Mouse (Mus musculus): ENCODE data around the gene Fam149a.
"Not testable (repeated sequence)": the region's sequence is repeated elsewhere in the genome, so short reads cannot be mapped to it uniquely, and the experiment has no call there.

Fam149a gene

GRCm38 (mm10) chr8:45330856-45331255 is 51.2 kb downstream of the Fam149a start:
- DNase-seq: no peak

- no peak for DNase-seq
Observed at GRCm38 (mm10) chr8:45329206-45329980, 52.7 kb downstream of the Fam149a start.

- not testable (repeated sequence) for DNase-seq
Observed at GRCm38 (mm10) chr8:45327076-45327475, 55.0 kb downstream of the Fam149a start.

GRCm38 (mm10) chr8:45324151-45324550 is 57.9 kb downstream of the Fam149a start:
- no peak for DNase-seq

GRCm38 (mm10) chr8:45321365-45321764 is 60.7 kb downstream of the Fam149a start:
- DNase-seq: no peak

- DNase-seq: no peak
Observed at GRCm38 (mm10) chr8:45320930-45321329, 61.2 kb downstream of the Fam149a start.

GRCm38 (mm10) chr8:45310967-45311366 is 71.1 kb downstream of the Fam149a start:
- no peak for DNase-seq

GRCm38 (mm10) chr8:45308366-45308765 is 73.7 kb downstream of the Fam149a start, which contains the start of gene Gm45753:
Gene Gm45753, minus strand, starts transcription at chr8:45308466.
- DNase-seq: no peak

- no peak for DNase-seq
Observed at GRCm38 (mm10) chr8:45305479-45305878, 76.6 kb downstream of the Fam149a start.

GRCm38 (mm10) chr8:45304354-45304753 is 77.7 kb downstream of the Fam149a start:
- DNase-seq: no peak

- DNase-seq: no peak
Observed at GRCm38 (mm10) chr8:45302390-45302789, 79.7 kb downstream of the Fam149a start.

- no peak for DNase-seq
Observed at GRCm38 (mm10) chr8:45295276-45295675, 86.8 kb downstream of the Fam149a start.

- no peak for DNase-seq
Observed at GRCm38 (mm10) chr8:45294687-45295086, 87.4 kb downstream of the Fam149a start, which contains the start of gene Klkb1. Gene Klkb1, minus strand, starts transcription at chr8:45294859.

- DNase-seq: no peak
Observed at GRCm38 (mm10) chr8:45291790-45292189, 90.3 kb downstream of the Fam149a start.
